Mouse (Mus musculus): ENCODE data around the gene Krt72.

The Krt72 gene

GRCm38 (mm10) chr15:101786360-101786759, at the start of gene Krt72:
Krt72 (minus strand) TSS chr15:101786460.
- no peak for ATAC-seq (ENCODE audit: low TSS enrichment)

GRCm38 (mm10) chr15:101834784-101835328, 48.6 kb upstream of the Krt72 start:
- peak; percentile 73; the same call in 1 of the 2 replicates for ATAC-seq (ENCODE audit: low TSS enrichment)

GRCm38 (mm10) chr15:101833131-101833530, 46.9 kb upstream of the Krt72 start:
- ATAC-seq (ENCODE audit: low TSS enrichment), result no peak

GRCm38 (mm10) chr15:101829441-101829840, 43.2 kb upstream of the Krt72 start:
- no peak for ATAC-seq (ENCODE audit: low TSS enrichment)

GRCm38 (mm10) chr15:101821786-101822185, 35.5 kb upstream of the Krt72 start:
- no peak for ATAC-seq (ENCODE audit: low TSS enrichment)

GRCm38 (mm10) chr15:101817875-101818274, 31.6 kb upstream of the Krt72 start, which contains the start of gene Krt2:
Krt2 (minus strand) TSS chr15:101818169.
- no peak for ATAC-seq (ENCODE audit: low TSS enrichment)

- peak; percentile 98 for ATAC-seq (ENCODE audit: low TSS enrichment)
Observed at GRCm38 (mm10) chr15:101803052-101803822, 17.0 kb upstream of the Krt72 start.

GRCm38 (mm10) chr15:101802296-101802835, 16.1 kb upstream of the Krt72 start, which contains the start of gene Krt73:
Krt73 (minus strand) TSS chr15:101802346.
- no peak for ATAC-seq (ENCODE audit: low TSS enrichment)

GRCm38 (mm10) chr15:101790867-101791266, 4.6 kb upstream of the Krt72 start:
- no peak for ATAC-seq (ENCODE audit: low TSS enrichment)

GRCm38 (mm10) chr15:101773420-101773819, 12.8 kb downstream of the Krt72 start:
- no peak for ATAC-seq (ENCODE audit: low TSS enrichment)

GRCm38 (mm10) chr15:101772711-101773081, 13.6 kb downstream of the Krt72 start:
- ATAC-seq (ENCODE audit: low TSS enrichment), result peak; percentile 64; the same call in 1 of the 2 replicates

- no peak for ATAC-seq (ENCODE audit: low TSS enrichment)
Observed at GRCm38 (mm10) chr15:101772080-101772710, 14.1 kb downstream of the Krt72 start.

- ATAC-seq (ENCODE audit: low TSS enrichment), result no peak
Observed at GRCm38 (mm10) chr15:101770226-101770625, 16.0 kb downstream of the Krt72 start.

GRCm38 (mm10) chr15:101742711-101743110, 43.5 kb downstream of the Krt72 start, which contains the start of gene Krt71:
Krt71 (minus strand) TSS chr15:101743109.
- no peak for ATAC-seq (ENCODE audit: low TSS enrichment)

- no peak for ATAC-seq (ENCODE audit: low TSS enrichment)
Observed at GRCm38 (mm10) chr15:101737786-101738185, 48.5 kb downstream of the Krt72 start.

- ATAC-seq (ENCODE audit: low TSS enrichment), result no peak
Observed at GRCm38 (mm10) chr15:101730653-101731052, 55.6 kb downstream of the Krt72 start.
